Mouse (Mus musculus) embryonic fibroblast, embryonic 13.5 days (primary cell): Measurements from ENCODE around the gene Terf2ip. TPM values are rescaled to one million over a fixed set of nuclear protein-coding genes. Genes with fewer than 3 reads are reported as not detected.

Experiments
- H3K27ac ChIP-seq: 2 replicates; pipeline ENCODE4 v1.5.1; 2012; ENCODE audit warnings: low read length, control low read depth, inconsistent platforms; ENCODE audit not compliant: insufficient read depth
- H3K4me1 ChIP-seq: 2 replicates; pipeline ENCODE4 v1.6.1; 2011; ENCODE audit warnings: low read length; ENCODE audit not compliant: control insufficient read depth, insufficient read depth
- H3K4me3 ChIP-seq: 2 replicates; pipeline ENCODE4 v1.5.1; 2011; ENCODE audit warnings: mild to moderate bottlenecking, control low read depth, low read length; ENCODE audit not compliant: insufficient read depth
- CTCF ChIP-seq: IDR thresholded peaks from 2 replicates; pipeline ENCODE4 v1.5.1; 2011; ENCODE audit warnings: mild to moderate bottlenecking, control low read depth, low read length, moderate library complexity, borderline replicate concordance; ENCODE audit not compliant: insufficient read depth
- POLR2A ChIP-seq: IDR thresholded peaks from 2 replicates; pipeline ENCODE4 v1.6.1; 2011; ENCODE audit warnings: low read depth, mild to moderate bottlenecking, control low read depth, low read length, moderate library complexity
- polyA plus RNA-seq: library from polyadenylated mRNA; stranded (reverse); fragments of >200 nt; gene quantifications from 2 replicates; pipeline ENCODE4 v1.2.4, GENCODE M21; 2011; ENCODE audit warnings: low read depth; ENCODE audit not compliant: missing spikeins, insufficient read length

The Terf2ip gene
- polyA plus RNA-seq, 1 experiment: 8.0 TPM

GRCm38 (mm10) chr8:112007669-112008068 is 3.5 kb upstream of the Terf2ip start:
- Histone ChIP-seq H3K4me1 (no peaks in the 10 kb centered on the region), H3K4me3 (no peak overlapping the region), H3K27ac (no peak overlapping the region)
- TF ChIP-seq POLR2A: no peak

DNA sequence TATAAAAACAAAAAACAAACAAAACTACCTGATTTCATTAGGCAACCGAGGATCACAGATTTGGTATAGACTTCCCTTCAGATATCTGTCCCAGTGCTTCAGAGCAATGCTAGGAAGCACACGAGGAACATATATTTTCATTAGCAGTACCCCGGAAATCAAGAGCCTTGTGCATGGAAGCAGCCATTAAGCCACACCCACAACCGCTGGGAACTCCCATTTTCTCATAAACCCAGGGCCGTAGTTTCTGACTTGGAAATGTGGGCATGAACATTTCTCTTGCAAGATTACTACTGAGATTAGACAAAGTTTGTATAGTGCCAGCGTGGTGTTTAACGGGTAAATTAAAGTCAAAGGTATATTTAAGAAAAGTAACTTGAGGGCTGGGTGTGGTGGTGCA is 1.6 kb upstream of the Terf2ip start:
- H3K27ac ChIP-seq: no peak overlapping the region
- TF ChIP-seq POLR2A (no peak), CTCF (no peak)
- peak overlapping the region; percentile 8; the same call in 1 of the 2 replicates for H3K4me3 ChIP-seq
- H3K4me1 ChIP-seq: no peaks in the 10 kb centered on the region; the same call in 1 of the 2 replicates

- TF ChIP-seq POLR2A: no peak
- TF ChIP-seq CTCF: no peak
- no peaks in the 10 kb centered on the region; the same call in 1 of the 2 replicates for H3K4me1 ChIP-seq
- H3K4me3 ChIP-seq: peak overlapping the region; percentile 98
- 0 out of 2 replicates have a peak overlapping the region, but pooled peaks have one; percentile 34 for H3K27ac ChIP-seq
These were observed 631 bp downstream of the Terf2ip start for GRCm38 (mm10) chr8:112011816-112012242.

GRCm38 (mm10) chr8:112014936-112015335 is 3.7 kb downstream of the Terf2ip start, which contains the start of gene Gm6793:
Gm6793 (minus strand) TSS chr8:112015036.
- Histone ChIP-seq H3K27ac (no peak within 1 kb of the TSS), H3K4me3 (no peak within 1 kb of the TSS), H3K4me1 (no peaks in the 10 kb centered on the region; the same call in 1 of the 2 replicates)
- no peak for TF ChIP-seq CTCF
- TF ChIP-seq POLR2A: no peak

DNA sequence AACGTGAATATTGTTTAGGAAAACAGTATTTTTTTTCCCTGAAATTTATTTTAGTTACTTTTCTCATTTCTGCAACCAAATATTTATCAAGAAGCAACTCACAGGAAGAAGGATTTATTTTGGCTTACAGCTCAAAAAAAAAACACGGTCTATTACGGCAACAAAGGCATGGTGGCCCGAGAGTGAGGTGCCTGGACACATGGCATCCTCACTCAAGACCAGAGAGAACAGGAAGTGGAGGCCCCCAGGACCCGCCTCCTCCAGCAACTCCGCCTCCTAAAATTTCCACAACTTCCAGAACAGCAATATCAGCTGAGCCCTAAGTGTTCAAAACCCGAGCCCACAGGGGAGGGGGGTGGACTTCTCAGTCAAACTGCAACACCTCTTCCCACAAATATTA is 18.3 kb downstream of the Terf2ip start:
- TF ChIP-seq CTCF (no peak), POLR2A (no peak)
- no peak overlapping the region for H3K27ac ChIP-seq
- no peaks in the 10 kb centered on the region for H3K4me1 ChIP-seq
- no peak overlapping the region for H3K4me3 ChIP-seq

DNA sequence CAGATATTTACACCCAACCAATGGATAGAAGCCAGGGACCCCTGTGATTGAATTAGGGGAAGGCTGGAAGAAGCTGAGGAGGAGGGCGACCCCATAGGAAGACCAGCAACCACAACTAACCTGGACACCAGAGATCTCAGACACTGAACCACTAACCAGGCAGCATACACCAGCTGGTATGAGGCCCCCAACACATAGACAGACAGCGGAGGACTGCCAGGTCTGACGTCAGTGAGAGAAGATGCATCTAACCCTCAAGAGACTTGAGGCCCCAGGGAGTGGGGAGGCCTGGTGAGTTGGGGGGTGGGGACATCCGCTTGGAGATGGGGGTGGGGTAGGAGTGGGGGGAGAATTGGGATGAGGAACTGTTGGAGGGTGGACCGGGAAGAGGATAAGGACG is 19.5 kb downstream of the Terf2ip start:
- TF ChIP-seq CTCF (no peak), POLR2A (no peak)
- Histone ChIP-seq H3K4me1 (no peaks in the 10 kb centered on the region), H3K27ac (no peak overlapping the region), H3K4me3 (no peak overlapping the region)

GRCm38 (mm10) chr8:112033071-112033470 is 21.9 kb downstream of the Terf2ip start:
- no peaks in the 10 kb centered on the region for H3K4me1 ChIP-seq
- TF ChIP-seq CTCF (no peak), POLR2A (no peak)
- H3K27ac ChIP-seq: no peak overlapping the region
- H3K4me3 ChIP-seq: no peak overlapping the region

- Histone ChIP-seq H3K4me1 (no peaks in the 10 kb centered on the region), H3K27ac (no peak overlapping the region), H3K4me3 (no peak overlapping the region)
- TF ChIP-seq POLR2A (no peak), CTCF (peak; percentile 10; the same call in 1 of the 2 replicates)
These were observed 23.4 kb downstream of the Terf2ip start for GRCm38 (mm10) chr8:112034603-112035002.

DNA sequence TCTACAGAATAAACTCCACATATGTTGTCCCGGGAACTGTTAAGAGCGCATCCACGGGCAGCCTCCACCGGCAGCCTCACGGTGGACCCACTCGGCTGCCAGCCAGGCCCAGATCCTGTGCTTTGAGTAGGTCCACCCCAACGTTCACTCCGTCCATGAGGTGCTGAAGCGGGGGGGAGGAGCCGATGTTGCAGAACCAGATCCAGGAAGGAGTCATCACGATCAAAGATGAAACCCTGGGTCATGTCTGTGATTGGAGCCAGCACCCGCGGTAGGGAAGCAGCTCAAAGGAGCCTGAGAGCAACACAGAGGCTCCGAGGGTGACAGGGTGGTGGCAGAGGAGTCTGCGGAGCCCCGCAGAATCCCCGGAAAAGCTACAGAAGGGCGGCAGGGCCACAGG is 26.3 kb downstream of the Terf2ip start:
- no peak for TF ChIP-seq CTCF
- no peak for TF ChIP-seq POLR2A
- no peak overlapping the region for H3K4me3 ChIP-seq
- H3K4me1 ChIP-seq: no peaks in the 10 kb centered on the region
- no peak overlapping the region for H3K27ac ChIP-seq

DNA sequence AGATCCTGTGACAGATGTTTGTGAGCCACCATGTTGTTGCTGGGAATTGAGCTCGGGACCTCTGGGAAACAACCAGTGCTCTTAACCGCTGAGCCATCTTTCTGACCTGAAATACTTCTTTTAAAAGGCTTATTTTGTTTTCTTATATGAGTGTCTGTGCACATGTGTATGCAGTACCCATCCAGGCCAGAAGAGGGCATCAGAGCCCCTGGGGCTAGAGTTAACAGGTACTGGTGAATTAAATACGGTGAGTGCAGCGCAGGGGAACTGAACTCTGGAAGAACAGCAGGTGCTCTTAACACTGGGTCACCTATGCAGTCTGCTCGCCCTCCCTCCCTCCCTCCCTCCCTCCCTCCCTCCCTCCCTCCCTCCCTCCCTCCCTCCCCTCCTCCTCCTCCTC is 34.0 kb downstream of the Terf2ip start:
- Histone ChIP-seq H3K27ac (no peak overlapping the region), H3K4me1 (no peaks in the 10 kb centered on the region), H3K4me3 (no peak overlapping the region)
- TF ChIP-seq POLR2A (no peak), CTCF (no peak)

GRCm38 (mm10) chr8:112045896-112046295 is 34.7 kb downstream of the Terf2ip start:
- Histone ChIP-seq H3K4me1 (no peaks in the 10 kb centered on the region), H3K27ac (no peak overlapping the region), H3K4me3 (no peak overlapping the region)
- TF ChIP-seq POLR2A (no peak), CTCF (peak; percentile 67; the same call in 1 of the 2 replicates)
